Mouse (Mus musculus): ENCODE measurements around the gene Trabd2b. TPM values are rescaled to one million over a fixed set of nuclear protein-coding genes. Genes with fewer than 3 reads are reported as not detected.

Trabd2b gene
- total and polyA plus RNA-seq, 3 experiments: not detected

DNA sequence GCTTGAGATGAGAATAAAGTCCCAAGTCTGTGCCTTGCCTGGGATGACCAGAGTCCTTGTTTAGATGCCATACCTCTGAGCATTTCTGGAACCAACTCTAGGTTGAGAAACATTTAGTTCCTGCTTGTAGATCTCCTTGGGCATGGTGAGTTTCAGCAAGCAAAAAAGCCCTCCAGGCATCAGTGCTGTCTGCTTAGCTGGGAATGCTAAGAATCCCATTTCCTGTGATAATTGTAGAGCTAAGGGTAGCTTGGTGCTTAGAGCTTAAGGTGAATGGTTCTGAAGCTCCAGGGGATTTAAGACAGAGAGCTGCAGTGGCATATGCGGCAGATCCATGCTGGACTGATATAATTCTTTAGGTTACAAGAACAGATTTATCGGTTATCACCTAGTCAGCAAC is 26.2 kb downstream of the Trabd2b start:
- TF ChIP-seq MYC (IDR thresholded peaks at IDR 0.05; ENCODE audit: low read depth, low read length) (no peak), CHD1 (IDR thresholded peaks at IDR 0.05; ENCODE audit: low read depth, low read length) (no peak), POLR2AphosphoS2 (IDR thresholded peaks at IDR 0.05; ENCODE audit: low read length) (no peak), EP300 (IDR thresholded peaks at IDR 0.05; ENCODE audit: low read depth in 1 of 2, low read length in 2 of 2) (no peak), ZKSCAN1 (IDR thresholded peaks at IDR 0.05; ENCODE audit: low read depth, low read length) (no peak), HCFC1 (IDR thresholded peaks at IDR 0.05; ENCODE audit: low read depth, low read length) (no peak), POLR2A (IDR thresholded peaks at IDR 0.05; ENCODE audit: control insufficient read depth in 1 of 2, insufficient read depth in 1 of 2, low read depth in 1 of 2, low read length in 2 of 2, poor library complexity in 1 of 2) (no peak), RAD21 (IDR thresholded peaks at IDR 0.05; ENCODE audit: low read depth, low read length) (no peak), GATA1 (IDR thresholded peaks at IDR 0.05; ENCODE audit: low read depth, low read length) (no peak), TAL1 (IDR thresholded peaks at IDR 0.05; ENCODE audit: low read length) (no peak), ZMIZ1 (IDR thresholded peaks at IDR 0.05; ENCODE audit: low read depth, low read length) (no peak), MAFK (IDR thresholded peaks at IDR 0.05; ENCODE audit: borderline replicate concordance, low read depth, low read length) (no peak)
- no peaks in the 10 kb centered on the region for H3K27me3 ChIP-seq (ENCODE audit: control insufficient read depth in 1 of 2, insufficient read depth in 2 of 2, low read length in 2 of 2)
- no peaks in the 10 kb centered on the region for H3K79me2 ChIP-seq (ENCODE audit: control insufficient read depth, insufficient read depth, low read length, poor library complexity)
- H3K9me3 ChIP-seq (replicated peaks; ENCODE audit: insufficient read depth, low read length): no peaks in the 10 kb centered on the region
- no peaks in the 10 kb centered on the region for H3K36me3 ChIP-seq (ENCODE audit: control insufficient read depth in 1 of 2, insufficient read depth in 2 of 2, low read length in 2 of 2)
- no peaks in the 10 kb centered on the region for H3K4me1 ChIP-seq (ENCODE audit: control insufficient read depth in 1 of 2, insufficient read depth in 2 of 2, low read length in 2 of 2)
- no peak for DNase-seq (ENCODE audit: low read depth, low spot score)
- H3K9ac ChIP-seq (ENCODE audit: control insufficient read depth, low read depth, low read length, poor library complexity, severe bottlenecking): no peak overlapping the region
- no peak overlapping the region for H3K27ac ChIP-seq (ENCODE audit: control insufficient read depth, low read depth, low read length)
- no peak overlapping the region for H3K4me3 ChIP-seq (ENCODE audit: control insufficient read depth in 1 of 2, insufficient read depth in 1 of 2, low read depth in 2 of 2, low read length in 2 of 2)

DNA sequence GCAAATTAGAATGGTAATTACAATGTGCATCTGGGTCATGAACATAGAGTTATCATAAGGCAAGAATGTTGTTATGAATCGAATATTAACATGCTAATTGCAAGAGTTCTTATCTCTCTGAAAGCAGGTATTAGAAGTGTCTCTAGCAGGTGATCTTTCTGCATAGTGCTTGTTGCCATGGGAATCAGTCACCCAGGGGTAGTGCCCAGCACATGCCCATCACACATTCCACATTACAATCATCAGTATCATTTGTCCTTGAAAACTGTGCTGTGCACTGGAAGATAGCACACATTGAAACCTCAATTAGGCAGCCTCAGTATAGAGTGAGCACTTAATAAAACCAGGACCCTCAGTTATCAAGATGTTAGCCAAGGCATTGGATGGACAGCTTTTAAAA is 26.9 kb downstream of the Trabd2b start:
- Histone ChIP-seq H3K9ac (ENCODE audit: control insufficient read depth, low read depth, low read length, poor library complexity, severe bottlenecking) (no peak overlapping the region), H3K36me3 (ENCODE audit: control insufficient read depth in 1 of 2, insufficient read depth in 2 of 2, low read length in 2 of 2) (no peaks in the 10 kb centered on the region), H3K27me3 (ENCODE audit: control insufficient read depth in 1 of 2, insufficient read depth in 2 of 2, low read length in 2 of 2) (no peaks in the 10 kb centered on the region), H3K79me2 (ENCODE audit: control insufficient read depth, insufficient read depth, low read length, poor library complexity) (no peaks in the 10 kb centered on the region), H3K27ac (ENCODE audit: control insufficient read depth, low read depth, low read length) (no peak overlapping the region), H3K4me1 (ENCODE audit: control insufficient read depth in 1 of 2, insufficient read depth in 2 of 2, low read length in 2 of 2) (no peaks in the 10 kb centered on the region), H3K9me3 (replicated peaks; ENCODE audit: insufficient read depth, low read length) (no peaks in the 10 kb centered on the region), H3K4me3 (ENCODE audit: control insufficient read depth in 1 of 2, insufficient read depth in 1 of 2, low read depth in 2 of 2, low read length in 2 of 2) (no peak overlapping the region)
- TF ChIP-seq SIN3A (IDR thresholded peaks at IDR 0.05; ENCODE audit: low read length) (no peak), EP300 (IDR thresholded peaks at IDR 0.05; ENCODE audit: low read depth in 1 of 2, low read length in 2 of 2) (no peak), NELFE (IDR thresholded peaks at IDR 0.05; ENCODE audit: low read depth, low read length) (no peak)
- no peak for DNase-seq (ENCODE audit: low read depth, low spot score)

DNA sequence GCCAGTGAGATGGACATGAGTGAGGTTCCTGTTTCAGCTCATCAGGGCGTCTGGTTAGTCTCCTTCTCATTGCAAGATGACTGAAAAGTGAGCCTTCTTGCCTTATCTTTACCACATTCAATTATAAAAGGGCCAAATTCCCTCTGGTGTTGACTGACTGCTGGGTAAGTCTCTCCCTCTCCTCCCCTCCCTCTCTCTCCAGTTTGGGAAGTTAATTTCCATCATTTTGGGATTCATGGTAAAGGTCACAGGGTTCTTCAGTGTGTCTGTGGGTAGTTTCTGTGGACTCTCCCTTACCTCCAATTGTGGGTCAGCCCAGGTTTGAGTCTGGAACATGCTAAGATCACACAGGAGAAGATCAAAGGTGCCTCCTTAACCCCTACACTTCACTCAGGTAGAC is 28.2 kb downstream of the Trabd2b start:
- no peaks in the 10 kb centered on the region for H3K9me3 ChIP-seq (replicated peaks; ENCODE audit: insufficient read depth, low read length)
- no peaks in the 10 kb centered on the region for H3K27me3 ChIP-seq (ENCODE audit: control insufficient read depth in 1 of 2, insufficient read depth in 2 of 2, low read length in 2 of 2)
- no peaks in the 10 kb centered on the region for H3K79me2 ChIP-seq (ENCODE audit: control insufficient read depth, insufficient read depth, low read length, poor library complexity)
- H3K9ac ChIP-seq (ENCODE audit: control insufficient read depth, low read depth, low read length, poor library complexity, severe bottlenecking): no peak overlapping the region
- no peaks in the 10 kb centered on the region for H3K36me3 ChIP-seq (ENCODE audit: control insufficient read depth in 1 of 2, insufficient read depth in 2 of 2, low read length in 2 of 2)
- H3K4me1 ChIP-seq (ENCODE audit: control insufficient read depth in 1 of 2, insufficient read depth in 2 of 2, low read length in 2 of 2): no peaks in the 10 kb centered on the region
- DNase-seq (ENCODE audit: low read depth, low spot score): no peak
- no peak overlapping the region for H3K4me3 ChIP-seq (ENCODE audit: control insufficient read depth in 1 of 2, insufficient read depth in 1 of 2, low read depth in 2 of 2, low read length in 2 of 2)
- H3K27ac ChIP-seq (ENCODE audit: control insufficient read depth, low read depth, low read length): no peak overlapping the region
- TF ChIP-seq EP300 (IDR thresholded peaks at IDR 0.05; ENCODE audit: low read depth in 1 of 2, low read length in 2 of 2): no peak
- no peak for TF ChIP-seq MYB (IDR thresholded peaks at IDR 0.05; ENCODE audit: low read depth, low read length)
- TF ChIP-seq UBTF (IDR thresholded peaks at IDR 0.05; ENCODE audit: borderline replicate concordance, insufficient read depth, low read depth, low read length): no peak
- no peak for TF ChIP-seq RCOR1 (IDR thresholded peaks at IDR 0.05; ENCODE audit: low read depth, low read length)
- no peak for TF ChIP-seq MEF2A (IDR thresholded peaks at IDR 0.05; ENCODE audit: extremely low read depth, insufficient replicate concordance, low read depth, low read length, poor library complexity, severe bottlenecking)
- TF ChIP-seq NRF1 (IDR thresholded peaks at IDR 0.05; ENCODE audit: insufficient read depth, low read depth, low read length, poor library complexity, severe bottlenecking): no peak
- TF ChIP-seq ZMIZ1 (IDR thresholded peaks at IDR 0.05; ENCODE audit: low read depth, low read length): no peak
- no peak for TF ChIP-seq ZC3H11A (IDR thresholded peaks at IDR 0.05; ENCODE audit: low read depth, low read length)
- TF ChIP-seq USF2 (IDR thresholded peaks at IDR 0.05; ENCODE audit: borderline replicate concordance in 1 of 2, insufficient read depth in 1 of 2, low read depth in 1 of 2, low read length in 2 of 2): no peak
- no peak for TF ChIP-seq RAD21 (IDR thresholded peaks at IDR 0.05; ENCODE audit: low read depth, low read length)
- no peak for TF ChIP-seq MXI1 (IDR thresholded peaks at IDR 0.05; ENCODE audit: low read depth, low read length)
- TF ChIP-seq TAL1 (IDR thresholded peaks at IDR 0.05; ENCODE audit: low read length): no peak
- TF ChIP-seq ELF1 (IDR thresholded peaks at IDR 0.05; ENCODE audit: low read depth, low read length): no peak
- no peak for TF ChIP-seq POLR2A (IDR thresholded peaks at IDR 0.05; ENCODE audit: control insufficient read depth in 1 of 2, insufficient read depth in 1 of 2, low read depth in 1 of 2, low read length in 2 of 2, poor library complexity in 1 of 2)
- TF ChIP-seq SMC3 (IDR thresholded peaks at IDR 0.05; ENCODE audit: low read depth, low read length): no peak
- no peak for TF ChIP-seq NELFE (IDR thresholded peaks at IDR 0.05; ENCODE audit: low read depth, low read length)
- TF ChIP-seq SIN3A (IDR thresholded peaks at IDR 0.05; ENCODE audit: low read length): no peak
- no peak for TF ChIP-seq POLR2AphosphoS5 (IDR thresholded peaks at IDR 0.05; ENCODE audit: borderline replicate concordance, low read depth, low read length)
